Mouse (Mus musculus) kidney, adult 9 months (tissue): ENCODE measurements around the gene Dnaaf1.
A peak's percentile ranks its signal among the peaks of the same experiment; 100 is the strongest.

Source experiments
- DNase-seq: peaks from one replicate; pipeline ENCODE4 v3.0.0; 2022

Dnaaf1 gene

GRCm38 (mm10) chr8:119572411-119572810 lies 2.6 kb upstream of the Dnaaf1 start:
- DNase-seq: no peak

GRCm38 (mm10) chr8:119575366-119575726 lies 311 bp downstream of the Dnaaf1 start:
- DNase-seq: no peak

GRCm38 (mm10) chr8:119579096-119579495 lies 4.1 kb downstream of the Dnaaf1 start:
- no peak for DNase-seq

DNA sequence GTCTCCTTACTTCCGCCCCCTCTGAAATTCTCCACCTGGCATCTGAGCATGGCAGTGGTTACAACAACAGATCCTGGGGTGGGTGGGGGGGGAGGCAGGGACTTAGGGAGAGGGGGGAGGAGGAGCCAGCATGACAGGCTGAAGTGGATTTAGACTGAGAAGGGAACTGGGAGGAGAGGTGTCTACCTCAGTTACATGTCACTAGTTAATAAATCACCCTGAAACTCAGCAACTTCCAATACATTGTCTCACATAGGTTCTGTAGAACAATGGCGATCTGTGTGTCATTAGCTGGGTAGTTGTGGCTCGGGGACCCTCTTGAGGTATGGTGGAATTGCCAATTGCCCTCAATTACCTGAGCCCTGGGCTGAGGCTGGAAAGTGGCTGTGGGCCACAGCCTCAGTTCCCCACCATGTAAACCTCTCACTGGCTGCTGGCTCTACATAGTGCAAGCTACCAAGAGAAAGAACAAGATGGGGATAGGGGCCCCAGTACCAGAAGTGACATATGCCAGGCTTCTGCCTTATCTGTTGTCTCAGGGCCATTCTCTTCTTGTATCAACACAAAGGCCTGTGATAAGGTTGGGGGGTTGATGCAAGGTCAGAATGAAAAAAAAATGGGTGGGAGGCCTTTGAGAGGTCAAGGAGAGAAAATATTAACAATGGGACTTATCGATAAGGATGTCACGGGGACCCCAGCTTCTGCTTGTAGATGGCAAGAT lies 5.6 kb downstream of the Dnaaf1 start:
- no peak for DNase-seq

DNA sequence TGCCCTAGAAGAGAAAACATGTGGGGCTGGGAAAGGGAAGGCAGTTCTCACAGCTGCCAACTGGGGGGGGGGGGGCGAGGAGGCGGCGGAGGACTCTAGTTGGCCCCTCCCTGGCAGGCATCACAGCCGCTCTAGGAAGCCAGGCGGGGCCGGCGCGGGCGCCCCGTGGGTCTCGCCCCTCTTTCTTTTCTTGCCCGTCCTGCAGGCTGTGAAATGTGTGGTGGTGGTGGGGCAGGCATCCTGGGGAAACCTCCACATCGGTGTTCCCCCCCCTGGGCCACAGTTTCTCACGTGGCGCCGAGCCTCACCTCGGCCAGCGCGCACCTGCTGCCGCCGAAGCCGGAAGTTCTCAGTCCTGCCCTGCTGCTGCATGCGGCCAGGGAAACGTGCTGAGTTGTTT lies 10.9 kb downstream of the Dnaaf1 start:
- no peak for DNase-seq

DNA sequence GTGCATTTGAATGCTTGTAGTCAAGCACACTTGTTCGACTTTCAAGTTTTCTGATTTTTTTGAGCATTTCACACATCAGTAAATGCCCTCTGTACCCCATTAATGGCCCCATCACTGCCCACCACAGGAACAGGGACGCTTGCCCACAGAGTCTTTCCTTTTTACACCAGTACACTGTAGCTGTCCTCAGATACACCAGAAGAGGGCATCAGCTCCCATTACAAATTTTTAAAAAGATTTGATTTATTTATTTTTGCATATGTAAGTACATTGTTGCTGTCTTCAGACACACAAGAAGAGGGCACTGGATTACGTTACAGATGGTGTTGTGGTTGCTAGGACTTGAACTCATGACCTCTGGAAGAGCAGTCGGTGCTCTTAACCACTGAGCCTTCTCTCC lies 13.3 kb downstream of the Dnaaf1 start:
- DNase-seq: no peak

DNA sequence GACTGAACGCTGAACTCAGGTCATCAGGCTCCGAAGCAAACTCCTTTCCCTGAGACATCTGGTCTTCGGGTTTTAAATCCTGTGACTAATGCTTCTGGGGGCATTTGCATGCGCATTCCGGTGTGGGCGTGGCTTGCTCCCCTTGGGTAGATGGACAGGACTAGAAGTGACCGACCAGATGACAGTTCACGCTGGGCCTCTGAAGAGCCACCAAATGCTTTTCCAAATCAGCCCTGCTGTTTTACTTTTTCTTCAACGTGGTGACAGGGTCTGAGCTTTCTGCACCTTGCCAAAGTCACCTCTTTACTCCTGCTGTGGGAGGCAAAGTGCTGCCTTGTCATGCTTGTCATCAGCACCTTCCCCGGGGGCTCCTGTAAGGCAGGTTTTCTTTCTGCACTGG lies 13.8 kb downstream of the Dnaaf1 start:
- no peak for DNase-seq

DNA sequence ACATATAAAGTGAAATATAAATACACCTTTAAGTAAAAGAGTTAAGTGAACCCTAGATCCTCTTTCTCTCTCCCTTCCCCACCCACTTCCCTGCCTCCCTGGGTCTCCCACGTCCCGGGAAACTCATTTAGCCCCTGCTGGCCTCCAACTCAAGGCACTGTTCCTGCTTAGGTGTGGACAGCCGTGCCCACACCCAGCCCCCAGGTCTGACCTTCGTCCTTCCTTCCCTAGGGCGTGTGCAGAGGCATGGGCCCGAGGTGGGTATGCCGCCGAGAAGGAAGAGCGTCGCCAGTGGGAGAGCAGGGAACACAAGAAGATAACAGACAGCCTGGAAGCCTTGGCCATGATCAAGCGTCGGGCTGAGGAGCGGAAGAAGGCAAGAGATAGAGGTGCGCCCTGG lies 15.3 kb downstream of the Dnaaf1 start:
- DNase-seq: no peak

GRCm38 (mm10) chr8:119591456-119591855 lies 16.4 kb downstream of the Dnaaf1 start:
- DNase-seq: peak; percentile 86

- no peak for DNase-seq
Observed at GRCm38 (mm10) chr8:119603771-119604170, 28.7 kb downstream of the Dnaaf1 start.

- DNase-seq: no peak
Observed at GRCm38 (mm10) chr8:119604398-119604803, 29.4 kb downstream of the Dnaaf1 start.

GRCm38 (mm10) chr8:119604996-119605395 lies 30.0 kb downstream of the Dnaaf1 start, which contains the start of gene Taf1c:
Taf1c (minus strand) TSS chr8:119605222.
- DNase-seq: peak; percentile 97

- no peak for DNase-seq
Observed at GRCm38 (mm10) chr8:119606224-119606623, 31.2 kb downstream of the Dnaaf1 start.

- no peak for DNase-seq
Observed at GRCm38 (mm10) chr8:119612471-119612870, 37.4 kb downstream of the Dnaaf1 start, which contains the start of gene Adad2. Adad2 (plus strand) TSS chr8:119612747.

DNA sequence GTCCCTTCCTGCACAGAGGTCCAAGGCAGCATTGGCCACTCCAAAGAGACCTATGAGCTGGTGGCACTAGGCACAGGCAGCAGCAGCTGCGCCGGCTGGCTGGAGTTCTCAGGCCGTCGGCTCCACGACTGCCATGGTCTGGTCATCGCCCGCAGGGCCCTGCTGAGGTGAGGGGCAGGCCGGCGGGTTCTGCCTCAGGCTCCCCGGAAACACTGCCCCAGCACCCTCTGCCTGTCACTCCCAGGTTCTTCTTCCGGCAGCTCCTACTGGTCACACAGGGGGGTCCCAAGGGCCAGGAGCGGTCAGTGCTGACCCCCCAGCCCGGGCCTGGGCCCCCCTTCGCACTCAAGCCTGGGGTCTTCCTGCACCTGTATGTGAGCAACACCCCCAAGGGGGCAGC lies 40.1 kb downstream of the Dnaaf1 start:
- DNase-seq: no peak

GRCm38 (mm10) chr8:119616358-119616757 lies 41.3 kb downstream of the Dnaaf1 start:
- DNase-seq: no peak

DNA sequence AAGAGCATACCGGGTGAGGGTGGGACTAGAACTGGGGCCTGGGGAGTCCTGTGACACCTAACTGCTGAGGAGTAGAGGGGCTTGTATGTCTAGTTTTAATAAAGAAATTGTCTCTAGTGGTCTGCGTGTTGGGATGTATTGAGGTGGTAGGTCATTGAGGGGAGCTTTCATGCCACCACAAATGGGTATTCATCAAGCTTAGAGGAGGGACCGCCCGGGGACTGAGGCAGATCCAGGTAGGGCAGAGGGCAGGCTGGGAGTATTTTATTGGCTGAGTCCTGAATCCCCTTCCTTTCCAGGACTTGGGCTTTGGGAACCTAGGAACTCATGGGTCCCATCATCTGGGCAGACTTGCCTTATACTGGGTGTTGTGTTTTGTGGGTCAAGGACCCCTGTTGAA lies 41.8 kb downstream of the Dnaaf1 start:
- DNase-seq: no peak

- no peak for DNase-seq
Observed at GRCm38 (mm10) chr8:119617586-119617985, 42.6 kb downstream of the Dnaaf1 start.

GRCm38 (mm10) chr8:119618887-119619286 lies 43.9 kb downstream of the Dnaaf1 start:
- DNase-seq: no peak

GRCm38 (mm10) chr8:119620116-119620840 lies 45.2 kb downstream of the Dnaaf1 start:
- no peak for DNase-seq

DNA sequence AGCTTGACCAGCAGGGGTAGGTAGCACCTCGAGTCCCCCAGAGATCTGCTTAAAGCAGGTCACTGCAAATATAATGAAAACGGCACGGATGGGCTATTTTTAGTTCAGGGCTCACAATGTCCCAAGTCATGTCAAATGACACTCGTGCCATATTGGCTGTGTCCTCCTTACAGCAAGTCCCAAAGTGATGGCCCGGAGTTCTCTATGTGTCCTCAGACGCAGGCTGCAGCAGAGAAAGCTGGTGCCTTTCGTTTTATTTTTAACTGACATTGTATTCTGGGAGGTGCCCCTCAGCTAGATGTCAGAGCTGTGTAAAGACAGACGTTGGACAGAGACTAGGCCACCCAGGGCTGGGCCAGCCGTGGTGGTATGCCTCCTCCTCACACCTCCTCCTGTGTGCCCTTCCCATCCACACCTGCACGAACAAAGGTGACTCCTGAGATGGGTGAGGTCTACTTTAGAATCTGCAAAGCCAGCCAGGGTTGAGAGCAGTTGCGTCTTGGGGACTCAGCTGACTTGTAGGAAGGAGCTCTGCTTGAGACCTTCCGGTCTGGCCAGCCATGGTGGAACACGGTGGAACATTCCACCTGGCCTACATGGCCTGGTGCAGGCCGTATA lies 45.9 kb downstream of the Dnaaf1 start:
- no peak for DNase-seq

DNA sequence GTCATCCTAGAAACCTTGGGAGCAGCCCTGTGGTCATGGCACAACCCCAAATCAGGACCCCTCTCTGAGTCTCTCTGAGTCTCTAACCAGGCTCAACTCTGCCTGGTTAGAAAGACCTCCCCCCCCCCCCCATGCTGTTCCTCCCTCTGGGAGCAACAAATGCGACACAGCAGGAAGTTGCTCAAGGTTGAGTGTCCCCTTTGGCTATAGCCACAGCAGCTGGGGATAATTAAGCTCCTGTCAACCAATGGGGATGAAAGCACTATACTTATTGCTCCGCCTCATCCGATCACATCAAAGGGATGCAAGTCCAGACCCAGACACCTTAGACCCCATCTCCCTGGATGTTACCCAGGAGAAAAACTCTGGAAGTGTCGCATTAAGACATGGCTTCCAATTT lies 47.5 kb downstream of the Dnaaf1 start:
- DNase-seq: no peak

DNA sequence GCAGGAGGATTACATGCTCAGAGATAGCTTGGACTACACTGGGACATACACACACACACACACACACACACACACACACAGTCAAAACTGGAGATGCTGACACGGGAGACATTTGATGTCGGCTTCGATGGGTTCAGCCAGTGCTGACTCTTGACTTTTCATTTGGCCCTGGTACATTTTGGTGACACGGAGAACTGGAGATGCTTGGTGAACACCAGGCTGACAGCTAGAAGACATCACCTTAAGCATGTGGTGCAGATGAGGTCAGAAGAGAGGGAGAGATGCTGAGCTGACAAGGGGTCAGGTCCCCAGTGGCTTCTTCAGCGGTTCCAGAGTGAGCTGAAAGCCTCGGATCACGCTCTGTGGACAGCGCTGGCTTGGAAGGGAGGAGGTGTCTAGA lies 48.0 kb downstream of the Dnaaf1 start:
- no peak for DNase-seq

DNA sequence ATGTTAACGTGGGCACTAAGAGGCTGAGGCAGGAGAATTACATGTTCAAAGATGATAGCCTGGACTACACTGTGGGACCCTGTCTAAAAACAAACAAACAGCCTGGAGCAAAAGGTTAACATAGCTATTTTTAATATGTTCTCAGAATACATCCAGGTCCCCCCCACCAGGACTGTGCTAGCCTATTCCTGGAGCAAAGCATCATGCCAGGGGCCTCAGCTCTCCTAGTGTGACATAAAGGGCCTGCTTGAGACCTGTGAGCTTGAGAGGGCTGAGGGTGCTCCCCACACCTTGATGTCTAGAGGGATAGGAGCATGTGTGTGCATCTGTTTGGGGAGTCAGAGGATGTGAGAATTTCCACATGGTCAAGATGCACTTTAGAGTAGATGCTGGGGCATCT lies 48.7 kb downstream of the Dnaaf1 start:
- DNase-seq: no peak
